Mouse (Mus musculus): ENCODE measurements around the gene Aplf. TPM values are rescaled to one million over a fixed set of nuclear protein-coding genes. Genes with fewer than 3 reads are reported as not detected.

Gene Aplf
- total RNA-seq (2023): 1 to 10 TPM; 3.1 to 3.4 TPM

GRCm38 (mm10) chr6:87671771-87672517 lies at the start of gene Aplf:
TSS of gene Aplf (minus strand) at chr6:87672193.

DNA sequence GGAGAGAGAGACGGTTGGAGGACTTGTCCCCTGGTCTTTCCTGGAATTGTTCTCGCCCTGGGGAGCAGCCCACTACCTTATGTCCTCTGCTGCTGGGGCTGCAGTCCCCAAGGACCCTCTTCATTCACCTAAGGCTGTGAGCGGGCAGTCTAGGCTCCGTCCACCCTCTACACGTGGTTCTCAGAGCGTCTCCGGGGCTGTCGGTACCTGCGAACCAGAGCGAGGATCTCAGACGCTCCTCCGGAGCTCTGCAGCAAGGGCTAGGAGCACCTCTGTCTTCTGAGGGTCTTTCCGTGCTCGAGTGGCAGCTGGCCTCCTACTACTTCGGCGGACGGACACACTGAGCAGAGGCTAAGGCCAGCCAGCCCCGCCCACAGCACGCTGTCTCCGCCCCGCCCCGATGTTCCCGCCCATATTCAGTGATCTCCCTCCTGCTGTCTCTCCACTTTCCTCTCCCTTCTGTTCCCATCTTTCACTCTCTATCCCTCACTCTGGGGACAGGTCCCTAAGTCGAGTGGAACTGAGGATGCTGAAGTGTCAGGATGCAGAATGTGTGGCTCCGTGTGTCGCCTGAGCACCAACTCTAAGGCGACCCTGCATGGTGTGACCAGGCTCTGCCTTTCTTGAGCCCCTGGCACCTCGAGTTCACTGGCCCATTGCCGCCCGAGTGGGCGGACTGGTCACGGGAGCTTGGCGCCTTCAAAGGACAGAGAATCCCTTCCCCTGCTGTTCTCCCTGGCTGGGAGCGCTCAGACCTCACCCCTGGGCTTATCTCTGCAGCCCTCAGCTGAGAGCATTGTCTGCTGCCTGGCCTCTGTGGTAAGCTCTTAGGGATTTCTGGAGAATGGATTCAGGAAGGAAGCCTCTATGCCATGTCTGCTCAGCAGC lies 81.4 kb downstream of the Aplf start, which contains the start of gene Prokr1:
Gene Prokr1 (minus strand): TSS at position 350 of the 888 bp plus-strand sequence.

Other genes with a start within 250 kb of the Aplf start
- gene Bmp10, start 243.2 kb downstream of the Aplf start, total RNA-seq (2023): not detected
- gene Arhgap25, start 138.9 kb downstream of the Aplf start, total RNA-seq (2023): 100 to 1,000 TPM in 1 of 2 experiments, 10 to 100 TPM in 1; 98.7 to 101 TPM
- gene Prokr1, start 81.5 kb downstream of the Aplf start, total RNA-seq (2023): 1 to 10 TPM; 1.3 to 1.8 TPM
- 1 to 10 TPM; 1.6 to 5.7 TPM for gene Efcc1, start 58.7 kb upstream of the Aplf start, total RNA-seq (2023)
- gene Gp9, start 105.9 kb upstream of the Aplf start, total RNA-seq (2023): not detected
- 100 to 1,000 TPM; 165 TPM for gene Rab43, start 140.0 kb upstream of the Aplf start, total RNA-seq (2023)
- gene Gm45140, start 163.6 kb upstream of the Aplf start, total RNA-seq (2023): 10 to 100 TPM in 1 of 2 experiments, 1 to 10 TPM in 1; 8.4 to 12.7 TPM
- 10 to 100 TPM; 38.0 to 42.2 TPM for gene Isy1, start 166.6 kb upstream of the Aplf start, total RNA-seq (2023)
- 100 to 1,000 TPM; 228 to 237 TPM for gene Cnbp, start 178.9 kb upstream of the Aplf start, total RNA-seq (2023)
- 10 to 100 TPM; 70.8 to 83.4 TPM for gene Copg1, start 215.6 kb upstream of the Aplf start, total RNA-seq (2023)
- gene Hmces, start 241.7 kb upstream of the Aplf start, total RNA-seq (2023): 10 to 100 TPM; 12.1 to 13.3 TPM

Data from monocyte, adult 59 days (primary cell).